Mouse (Mus musculus) thymus, postnatal 25 days (tissue): ENCODE data around the gene Dnaja2.

Experiments used
- DNase-seq: peaks from one replicate; pipeline ENCODE4 v3.0.0; 2022

Dnaja2 gene

DNA sequence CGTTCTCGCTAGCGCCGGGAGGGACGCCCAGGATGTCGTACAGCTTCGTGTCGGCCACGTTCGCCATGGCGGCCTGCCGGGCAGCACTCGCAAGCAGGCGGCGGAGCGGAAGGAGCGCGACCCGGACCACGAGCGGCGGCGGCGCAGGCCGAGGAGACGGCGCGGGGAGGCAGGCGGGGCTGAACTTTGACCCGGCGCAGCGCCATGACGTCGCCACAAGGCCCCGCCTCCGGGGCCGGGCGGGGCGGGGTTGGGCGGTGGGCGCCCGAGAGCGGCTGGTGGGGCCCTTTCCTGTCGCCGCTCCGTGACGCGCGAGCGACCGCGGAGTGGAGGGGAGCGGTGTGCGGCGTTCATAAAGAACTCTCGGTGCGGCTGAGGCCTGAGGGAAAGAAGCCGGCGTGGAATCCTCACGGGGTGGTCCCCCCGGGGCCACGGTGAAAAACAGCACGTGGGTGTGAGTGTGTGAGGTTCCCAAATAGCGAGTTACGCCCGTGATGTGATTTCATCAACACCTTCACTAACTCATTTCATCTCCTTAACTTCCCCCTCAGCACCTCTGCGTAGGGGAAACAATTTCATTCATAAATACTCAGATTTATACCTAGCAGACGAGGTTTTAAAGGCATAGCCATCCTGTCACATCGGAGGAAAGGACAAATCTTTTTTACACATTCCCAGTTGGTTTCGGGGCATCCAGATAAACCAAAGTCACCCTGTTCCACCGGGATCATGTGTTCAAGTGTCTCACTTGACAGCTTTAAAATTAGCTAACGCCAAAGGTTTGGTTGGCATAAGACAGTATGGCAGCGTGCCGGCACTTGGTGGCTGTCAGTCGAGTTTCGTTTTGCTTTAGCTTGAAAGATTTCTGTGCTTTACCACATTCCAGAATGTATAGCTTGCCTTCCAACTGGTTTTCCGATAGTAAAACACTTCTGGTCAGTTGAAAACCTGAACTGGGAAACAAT, at the start of gene Dnaja2:
Dnaja2 (minus strand) TSS at position 164 of the 965 bp plus-strand sequence.
- DNase-seq = peak; percentile 96

DNA sequence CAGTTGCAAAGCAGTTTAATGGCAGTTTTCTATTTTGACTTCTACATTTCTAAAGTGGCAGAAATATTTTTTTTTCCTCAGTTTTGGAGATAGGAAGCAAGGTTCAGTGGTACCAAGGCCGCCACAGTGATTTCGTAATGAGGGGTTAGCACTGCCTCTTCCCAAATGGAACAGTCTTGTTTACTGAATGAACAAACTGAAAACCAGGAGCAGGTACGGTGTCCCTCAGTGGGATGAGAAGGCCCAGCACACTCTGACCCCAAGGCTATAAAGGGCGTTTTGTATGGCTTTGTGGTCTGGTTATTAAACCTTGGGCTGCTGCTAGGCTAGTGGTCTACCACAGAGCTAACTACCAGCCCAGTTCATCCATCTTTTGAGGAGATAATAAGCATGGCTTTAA, 49.1 kb upstream of the Dnaja2 start:
- DNase-seq = no peak

DNA sequence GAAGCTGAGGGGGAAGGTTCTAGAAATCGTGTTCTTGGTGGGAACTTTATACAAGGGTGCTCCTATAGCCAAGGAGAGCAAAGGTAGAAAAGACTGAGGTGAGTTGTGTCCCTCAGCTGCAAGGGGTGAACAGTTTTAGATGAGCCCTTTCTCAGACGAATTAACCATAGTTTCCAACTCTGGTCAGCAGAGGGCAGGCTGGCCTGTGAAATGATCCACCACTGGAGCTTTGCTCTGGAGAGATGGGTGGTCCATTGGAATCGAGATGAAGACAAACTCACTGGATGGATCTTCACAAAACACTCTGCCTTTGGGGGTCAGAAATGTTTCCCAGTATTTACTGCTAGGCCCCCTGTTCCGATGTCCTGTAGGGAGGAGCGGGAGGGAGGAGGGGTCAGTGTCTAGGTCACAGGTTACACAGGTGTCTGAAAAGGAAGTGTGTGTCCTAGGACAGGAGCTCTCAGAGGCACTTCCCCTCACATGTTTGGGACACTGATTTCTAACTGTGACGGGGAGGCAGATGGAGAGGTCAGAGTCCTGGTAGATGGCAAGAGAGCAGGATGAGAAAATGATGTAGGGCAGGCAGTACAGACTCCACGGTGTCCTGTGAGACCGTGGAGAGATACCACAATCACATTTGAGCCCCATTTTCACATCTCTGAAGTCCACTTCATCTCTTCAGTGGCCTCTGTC, 48.2 kb upstream of the Dnaja2 start:
- DNase-seq = peak; percentile 43

DNA sequence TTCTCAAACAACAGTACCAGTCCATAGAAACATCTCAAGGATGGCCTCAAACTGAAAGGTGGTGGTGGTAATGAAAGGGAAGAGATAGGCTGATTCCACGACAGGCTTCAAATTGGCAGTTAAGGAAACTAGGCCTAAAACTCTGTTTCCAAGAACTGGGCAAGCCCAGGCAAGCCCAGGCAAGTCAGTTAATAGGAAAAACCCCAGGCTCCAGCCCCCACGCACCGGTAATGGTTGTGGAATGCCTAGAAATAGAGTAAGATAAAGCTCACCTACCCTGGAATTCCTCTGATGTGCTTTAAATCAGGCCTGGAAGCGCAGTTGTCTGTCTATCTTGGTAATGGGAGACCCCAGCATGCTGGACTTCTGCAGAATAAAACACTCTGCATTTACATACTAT, 47.6 kb upstream of the Dnaja2 start:
- no peak for DNase-seq

DNA sequence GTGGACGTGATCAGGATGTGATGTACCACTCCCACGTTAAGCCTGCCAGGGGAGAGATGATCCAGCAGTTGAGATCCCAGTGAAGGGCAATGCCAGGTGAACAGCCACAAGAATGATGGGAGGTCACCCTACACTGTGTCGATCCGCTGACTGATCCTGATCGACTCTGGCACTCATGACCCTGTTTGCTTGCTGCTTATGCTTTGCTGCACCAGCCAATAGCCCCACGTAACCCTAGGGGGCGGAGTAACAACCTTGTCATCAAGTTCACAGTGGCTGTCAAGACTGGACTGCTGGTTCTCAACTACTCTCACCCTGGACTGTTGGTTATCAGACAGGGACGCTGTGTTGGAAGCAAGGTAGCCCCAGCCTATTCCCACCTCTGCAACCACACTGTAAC, 46.6 kb upstream of the Dnaja2 start:
- no peak for DNase-seq

DNA sequence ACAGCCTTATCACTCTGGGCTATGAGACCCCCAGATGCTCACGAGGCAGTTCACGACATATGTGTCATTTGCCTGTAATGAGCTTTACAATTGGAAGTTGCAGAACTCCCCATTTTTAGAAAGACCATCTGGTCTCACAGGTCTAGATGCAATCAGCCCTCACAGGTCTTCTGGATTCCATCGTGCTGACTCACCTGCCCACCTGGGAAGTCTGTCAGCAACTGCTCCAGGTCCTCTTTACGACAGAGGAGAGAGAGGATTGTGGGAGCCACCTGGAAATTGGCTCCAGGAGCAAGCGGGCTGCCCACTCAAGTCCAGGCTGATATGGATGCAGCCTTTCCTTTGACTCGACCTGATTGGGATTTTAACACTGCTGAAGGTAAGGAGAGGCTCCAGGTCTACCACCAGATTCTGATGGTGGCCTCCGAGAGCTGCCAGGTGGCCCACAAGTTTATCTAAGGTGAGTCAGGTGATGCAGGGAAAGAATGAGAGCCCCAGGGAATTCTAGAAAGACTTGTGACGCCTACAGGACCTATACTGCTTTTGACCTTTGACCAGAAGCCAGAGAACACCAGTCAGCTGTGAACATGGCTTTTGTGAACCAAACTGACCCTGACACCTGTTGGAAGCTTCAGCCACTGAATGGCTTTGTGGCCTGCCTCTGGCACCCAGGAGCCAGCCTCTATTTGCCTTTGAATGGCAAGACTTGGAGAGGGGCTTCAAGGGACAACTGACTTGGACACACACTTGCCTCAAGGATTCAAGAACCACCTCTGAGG, 42.5 kb upstream of the Dnaja2 start:
- no peak for DNase-seq

DNA sequence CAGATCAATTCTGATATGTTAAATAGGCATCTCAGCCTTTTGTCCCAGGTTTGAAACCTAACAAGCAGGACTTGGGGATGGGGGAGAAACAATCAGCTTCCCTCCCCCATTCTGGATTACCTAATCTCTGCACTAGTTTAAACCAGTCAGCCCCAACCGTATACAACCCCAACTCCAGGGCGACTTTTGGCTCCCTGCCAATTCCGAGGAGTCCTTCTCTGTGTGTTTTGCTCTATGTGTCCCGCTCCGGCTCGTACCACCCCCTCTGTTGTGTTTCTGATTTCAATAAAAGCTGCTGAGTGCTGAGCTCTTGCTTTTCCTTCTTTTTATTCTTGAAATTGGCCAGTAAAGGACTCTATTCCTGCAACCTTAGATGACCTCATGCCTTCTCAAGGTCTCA, 40.2 kb upstream of the Dnaja2 start:
- DNase-seq = no peak

DNA sequence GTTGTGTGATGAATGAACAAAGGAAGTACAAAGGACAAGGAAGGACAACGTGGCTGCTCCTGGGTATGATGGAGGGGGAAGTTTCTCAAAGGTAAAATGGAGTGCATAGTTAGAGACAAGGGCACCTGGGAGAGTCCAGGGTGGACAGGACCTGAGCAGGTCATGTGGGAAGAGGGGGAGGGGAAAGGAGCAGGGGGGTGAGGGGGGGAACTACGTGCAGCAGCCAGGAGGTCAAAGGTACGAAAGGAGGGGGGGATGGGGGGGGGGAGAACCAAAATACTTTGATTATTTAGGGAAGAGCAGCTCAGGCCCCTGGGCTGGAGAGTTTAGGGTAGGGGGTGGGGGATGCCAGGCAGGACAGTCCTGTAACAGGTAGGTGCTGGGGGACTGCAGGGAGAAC, 39.8 kb upstream of the Dnaja2 start:
- DNase-seq = no peak

DNA sequence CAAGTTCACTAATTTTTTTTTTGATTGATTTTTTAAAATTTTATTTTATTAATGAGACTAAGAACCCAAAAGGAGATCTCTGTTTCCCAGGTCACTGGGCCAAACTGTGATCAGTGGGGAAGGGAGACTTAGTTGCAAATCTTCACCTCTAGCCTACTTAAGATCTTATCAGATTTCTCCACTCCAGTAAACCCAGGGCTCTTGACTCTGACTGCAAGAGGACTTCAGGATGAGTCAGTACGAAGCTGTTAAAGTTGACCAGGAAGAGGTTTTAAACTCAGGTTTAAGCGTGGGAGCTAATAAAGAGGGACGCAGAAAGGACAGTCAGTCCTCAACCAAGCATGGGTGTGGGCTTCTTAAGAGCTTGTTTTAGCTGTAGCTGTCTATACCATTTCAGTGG, 38.2 kb upstream of the Dnaja2 start:
- no peak for DNase-seq

DNA sequence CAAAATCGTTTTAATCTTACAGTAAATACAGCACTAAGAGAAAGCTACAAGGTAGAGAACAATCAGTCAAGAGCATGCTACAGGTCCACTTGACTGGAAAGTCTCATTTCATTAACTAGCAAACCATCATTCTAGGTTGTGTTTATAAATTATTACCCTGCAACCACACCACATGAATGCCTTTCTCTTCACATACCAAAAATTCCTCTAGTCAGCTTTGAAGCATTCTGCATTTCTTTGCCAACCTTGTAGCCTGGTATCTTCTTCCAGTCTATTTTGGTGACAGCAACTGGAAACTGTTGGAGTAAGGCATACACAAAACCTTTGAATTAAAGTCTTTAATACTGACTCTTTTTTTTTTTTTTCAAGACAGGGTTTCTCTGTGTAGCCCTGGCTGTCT, 36.4 kb upstream of the Dnaja2 start:
- no peak for DNase-seq

DNA sequence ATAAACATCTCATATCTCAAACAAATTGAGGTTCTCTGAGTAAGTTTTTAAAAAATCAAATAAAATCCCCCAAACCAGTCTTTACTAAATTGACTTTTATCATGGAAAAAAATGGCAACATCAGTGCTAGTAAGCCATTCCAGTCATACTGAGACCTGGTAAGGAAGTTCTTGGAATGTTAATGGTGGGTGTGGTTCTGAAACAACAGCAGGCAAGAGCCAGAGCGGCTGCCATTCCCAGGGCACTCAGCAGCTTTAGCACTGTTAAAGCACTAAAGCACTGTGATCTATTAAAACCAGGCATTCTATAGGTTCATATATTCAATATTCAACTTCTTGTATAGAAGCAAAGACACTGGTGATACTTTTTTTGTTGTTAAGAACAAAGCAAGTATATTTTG, 35.1 kb upstream of the Dnaja2 start:
- DNase-seq = no peak

DNA sequence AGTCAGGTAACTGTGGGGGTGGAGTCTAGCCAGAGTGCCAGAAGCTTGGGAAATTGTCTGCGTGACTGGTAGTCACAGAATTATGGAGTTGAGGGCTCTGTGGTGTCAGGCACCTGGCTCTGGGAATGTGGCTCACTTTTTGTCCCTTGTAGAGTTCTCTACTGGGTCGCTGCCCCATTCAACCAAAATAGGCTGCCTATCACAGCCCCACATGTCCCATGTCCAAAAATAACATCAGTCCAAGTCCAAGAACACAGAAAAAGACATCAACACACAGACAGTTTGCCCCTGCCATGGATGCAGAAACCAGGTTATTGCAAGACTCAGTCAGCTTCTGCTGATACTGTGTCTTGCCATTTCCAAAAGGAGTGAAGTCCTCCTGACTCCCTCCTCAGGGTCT, 33.5 kb upstream of the Dnaja2 start:
- DNase-seq = no peak

DNA sequence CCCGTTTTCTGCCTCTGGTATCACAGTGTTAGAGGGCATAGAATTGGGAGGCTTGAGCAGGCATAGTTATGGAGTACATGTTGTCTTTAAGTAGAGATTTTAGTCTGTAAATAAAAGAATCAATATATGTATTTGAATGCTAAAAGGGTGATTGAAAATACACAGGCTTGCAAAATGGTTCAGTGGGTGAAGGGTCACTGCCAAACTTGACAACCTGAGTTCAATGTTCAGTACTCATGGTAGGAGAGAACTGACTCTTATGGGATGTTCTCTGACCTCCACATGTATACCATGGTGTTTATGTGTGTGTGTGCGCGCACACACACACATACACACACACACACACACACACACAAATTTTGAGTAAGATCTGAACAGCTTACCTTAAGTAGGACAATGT, 22.5 kb upstream of the Dnaja2 start:
- no peak for DNase-seq

DNA sequence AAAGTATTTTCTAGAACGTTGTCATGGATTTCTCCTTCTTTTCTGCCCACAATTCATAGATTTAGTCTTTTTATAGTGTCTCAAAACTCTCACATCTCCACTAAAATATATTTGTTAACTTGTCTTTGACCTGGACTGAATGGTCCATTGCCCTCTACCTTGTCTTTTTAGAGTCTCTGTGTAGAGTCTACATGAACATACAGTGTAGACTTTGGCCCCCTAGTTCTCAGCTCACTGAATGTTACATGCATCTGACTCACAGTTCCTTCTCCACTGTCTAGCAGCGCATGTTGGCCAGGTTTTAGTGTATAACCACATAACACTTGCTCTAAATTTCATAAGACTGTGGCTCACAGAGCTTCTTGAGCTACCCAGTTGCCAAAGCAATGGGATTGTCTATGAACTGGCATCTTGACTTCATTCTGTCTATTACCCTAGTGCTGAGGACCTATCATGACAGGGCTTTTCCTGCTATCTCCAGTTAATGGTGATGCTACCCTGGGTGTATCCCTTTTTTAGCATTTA, 18.9 kb upstream of the Dnaja2 start:
- no peak for DNase-seq

DNA sequence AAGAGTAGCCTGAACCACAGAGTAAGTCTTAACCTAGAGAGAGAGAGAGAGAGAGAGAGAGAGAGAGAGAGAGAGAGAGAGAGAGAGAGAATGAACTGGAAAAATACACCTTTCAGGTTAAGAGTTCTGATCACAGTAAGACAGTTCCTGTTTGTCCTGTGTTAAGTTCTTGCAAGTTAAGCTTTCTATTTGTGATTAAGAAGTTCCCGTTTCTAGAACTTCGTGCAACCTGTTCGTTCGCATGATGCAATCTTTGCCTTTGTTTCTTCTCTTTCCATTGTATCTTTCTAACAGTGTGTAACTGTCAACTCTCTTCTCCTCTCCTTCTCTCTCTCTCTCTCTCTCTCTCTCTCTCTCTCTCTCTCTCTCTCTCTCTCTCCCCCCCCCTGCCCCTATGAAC, 15.3 kb upstream of the Dnaja2 start:
- DNase-seq = no peak

DNA sequence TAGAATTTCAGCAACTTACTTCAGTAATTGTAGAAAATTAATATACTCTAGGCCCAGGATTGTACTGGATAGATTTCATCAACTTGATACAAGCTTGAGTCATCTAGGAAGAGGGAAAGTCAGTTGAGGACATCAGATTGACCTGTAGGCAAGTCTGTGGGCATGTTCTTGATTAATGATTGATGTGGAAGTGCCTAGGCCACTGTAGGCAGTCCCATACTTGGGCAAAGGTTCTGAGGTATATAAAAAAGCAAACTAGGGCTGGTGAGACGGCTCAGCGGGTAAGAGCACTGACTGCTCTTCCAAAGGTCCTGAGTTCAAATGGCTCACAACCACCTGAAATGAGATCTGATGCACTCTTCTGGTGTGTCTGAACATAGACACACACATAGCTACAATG, 12.7 kb upstream of the Dnaja2 start:
- no peak for DNase-seq

DNA sequence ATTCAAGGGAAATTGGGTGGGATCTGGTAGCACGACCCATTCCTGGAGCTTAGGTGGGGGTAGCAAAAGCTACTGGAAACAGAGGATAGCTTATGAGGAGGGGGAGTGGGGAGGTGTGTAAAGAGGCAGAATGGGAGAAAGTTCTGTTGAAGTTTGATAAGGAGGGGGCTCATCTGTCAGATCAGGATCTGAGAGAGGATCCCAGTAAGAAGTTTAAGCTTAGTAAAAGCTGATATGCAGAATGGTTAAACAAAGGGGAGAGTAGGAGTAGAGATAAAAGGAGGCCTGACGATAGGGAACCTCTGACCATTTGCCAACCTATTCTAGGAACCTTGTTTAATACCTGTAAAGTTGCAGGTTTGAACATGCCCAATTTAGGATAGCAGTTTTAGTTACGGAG, 10.0 kb upstream of the Dnaja2 start:
- DNase-seq = no peak

DNA sequence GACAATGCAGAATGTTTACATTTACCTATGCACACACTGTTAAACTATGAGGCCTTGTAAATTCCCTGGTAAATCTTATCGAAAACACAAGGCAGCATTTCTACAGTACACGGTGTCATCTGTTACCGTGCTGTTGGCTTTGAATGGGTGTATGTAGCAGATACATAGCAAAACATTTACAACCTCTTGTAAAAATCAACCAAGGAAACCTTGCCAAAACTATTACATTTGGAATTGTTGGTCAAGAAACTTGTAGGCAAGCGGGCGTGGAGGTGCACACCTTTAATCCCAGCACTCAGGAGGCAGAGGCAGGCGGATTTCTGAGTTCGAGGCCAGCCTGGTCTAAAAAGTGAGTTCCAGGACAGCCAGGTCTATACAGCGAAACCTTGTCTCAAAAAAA, 8.2 kb upstream of the Dnaja2 start:
- no peak for DNase-seq

DNA sequence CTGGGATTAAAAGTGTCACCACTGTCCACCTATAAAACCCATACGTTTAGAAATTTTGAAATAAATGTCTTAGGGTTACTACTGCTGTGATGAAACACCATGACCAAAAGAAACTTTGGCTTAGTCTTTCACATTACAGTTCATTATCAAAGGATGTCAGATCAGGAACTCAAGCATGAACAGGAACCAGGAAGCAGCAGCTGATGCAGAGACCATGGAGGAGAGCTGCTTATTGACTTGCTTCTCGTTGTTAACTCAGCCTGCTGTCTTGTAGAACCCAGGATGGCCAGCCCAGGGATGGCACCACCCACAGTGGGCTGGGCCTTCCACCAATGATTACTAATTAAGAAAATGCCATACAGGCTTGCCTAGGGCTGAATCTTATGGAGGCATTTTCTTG, 4.8 kb upstream of the Dnaja2 start:
- no peak for DNase-seq

DNA sequence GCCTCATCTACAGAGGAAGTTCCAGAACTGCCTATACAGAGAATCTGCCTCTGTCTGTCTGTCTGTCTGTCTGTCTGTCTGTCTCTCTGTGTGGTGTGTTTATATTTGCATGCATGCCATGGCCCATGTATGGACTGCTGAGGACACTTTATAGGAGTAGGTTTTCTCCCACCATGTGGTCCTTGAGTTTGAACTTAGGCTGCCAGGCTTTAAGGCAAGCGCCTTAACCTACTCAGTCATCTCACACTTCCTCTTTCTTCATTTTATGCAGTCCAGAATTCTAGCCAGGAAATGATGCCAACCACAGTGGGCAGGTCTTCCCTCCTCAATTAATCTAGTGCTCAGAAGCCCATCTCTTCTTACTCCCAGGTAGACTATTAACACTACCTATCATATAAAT, 4.1 kb upstream of the Dnaja2 start:
- no peak for DNase-seq

DNA sequence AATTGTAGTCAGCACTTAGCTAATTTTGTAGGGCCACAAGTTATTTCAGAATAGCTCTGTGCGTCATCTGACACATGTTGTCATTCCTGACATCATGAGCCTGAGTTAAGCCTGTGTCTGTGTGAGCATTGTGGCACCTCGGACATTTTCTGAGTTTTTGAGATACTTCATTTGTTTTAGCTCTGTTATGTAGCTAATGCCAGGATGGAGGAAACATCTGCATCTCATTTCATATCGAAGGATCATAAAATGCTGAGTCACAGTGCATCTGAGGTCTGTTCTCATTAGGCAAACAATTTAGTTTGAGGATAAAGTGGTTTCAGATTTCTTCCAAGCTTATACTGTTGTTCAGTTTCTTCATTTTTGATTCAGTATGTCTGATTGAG, 2.5 kb upstream of the Dnaja2 start:
- DNase-seq = no peak

DNA sequence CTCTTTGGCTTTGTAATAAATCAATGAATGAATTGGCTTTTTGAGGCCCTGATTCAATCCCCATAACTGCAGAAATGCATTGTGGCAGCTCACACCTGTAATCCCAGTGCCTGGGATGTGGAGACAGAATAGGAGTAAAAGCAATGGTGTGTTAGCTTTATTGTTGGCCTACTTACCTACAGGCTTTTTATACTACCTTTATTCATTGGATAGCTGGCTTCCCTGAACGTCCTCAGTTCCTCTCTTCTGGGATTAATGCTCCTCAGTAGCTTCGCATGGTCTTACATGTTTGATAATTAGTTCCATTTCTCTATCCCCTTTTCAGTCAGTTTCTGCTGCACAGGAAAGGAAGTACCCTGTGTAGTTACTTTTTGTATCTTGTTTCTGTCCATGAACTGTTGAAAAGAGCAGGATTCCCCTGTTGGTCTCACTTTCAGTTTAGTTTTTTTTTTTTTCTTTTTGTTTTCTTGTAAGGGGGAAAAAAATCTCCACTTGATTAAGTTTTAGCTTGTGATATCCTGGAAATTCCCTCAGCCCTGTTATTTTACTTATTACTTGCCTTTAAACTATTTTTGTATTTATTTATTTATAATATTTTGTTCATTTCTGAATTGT, 1.9 kb upstream of the Dnaja2 start:
- DNase-seq = no peak
